Mouse (Mus musculus) heart, embryonic 10.5 days (tissue): ENCODE measurements at regions not wholly inside any gene's neighbourhood (a gene's known extent, or its start where the extent isn't known, plus 50 kb on each side); places are given as distances from the start of the nearest gene placed in this dataset.

Source experiments
- DNase-seq: peaks from one replicate; pipeline ENCODE4 v3.0.0-alpha.2; 2017; ENCODE audit warnings: low spot score
- H3K27ac ChIP-seq: fragments of 300-500 bp; sonication (generic); 2 replicates; pipeline ENCODE4 v1.5.1; 2016; ENCODE audit warnings: mild to moderate bottlenecking
- H3K27me3 ChIP-seq: fragments of 300-500 bp; sonication (generic); 2 replicates; pipeline ENCODE4 v1.6.1; 2016; ENCODE audit warnings: mild to moderate bottlenecking; ENCODE audit not compliant: poor library complexity, insufficient read depth, severe bottlenecking
- H3K36me3 ChIP-seq: fragments of 300-500 bp; sonication (generic); 2 replicates; pipeline ENCODE4 v1.6.1; 2016; ENCODE audit warnings: mild to moderate bottlenecking, moderate library complexity
- H3K4me1 ChIP-seq: fragments of 300-500 bp; sonication (generic); 2 replicates; pipeline ENCODE4 v1.6.1; 2016; ENCODE audit warnings: mild to moderate bottlenecking
- H3K4me3 ChIP-seq: fragments of 300-500 bp; sonication (generic); 2 replicates; pipeline ENCODE4 v1.5.1; 2016; ENCODE audit warnings: mild to moderate bottlenecking, moderate library complexity
- H3K9me3 ChIP-seq: fragments of 300-500 bp; sonication (generic); 2 replicates; pipeline ENCODE4 v1.6.1; 2016; ENCODE audit warnings: mild to moderate bottlenecking, moderate library complexity
- WGBS: fragments of 180-500 bp; shearing (Covaris S2); methylation state at CpG from one replicate; pipeline ENCODE4 v1.1.7; 2016; 5-methylcytosine and 5-hydroxymethylcytosine counted together

- Histone ChIP-seq H3K4me1 (no peaks in the 10 kb centered on the region; the same call in 1 of the 2 replicates), H3K27me3 (no peaks in the 10 kb centered on the region), H3K9me3 (no peaks in the 10 kb centered on the region), H3K4me3 (no peak overlapping the region), H3K27ac (no peak overlapping the region), H3K36me3 (no peaks in the 10 kb centered on the region)
- no peak for DNase-seq
- WGBS: 83% methylated on average over 5 of the region's 5 CpGs
Observed at GRCm38 (mm10) chr7:65802306-65802705, 59.2 kb upstream of the Pcsk6 start.

GRCm38 (mm10) chr7:65802806-65803205 lies 58.7 kb upstream of the Pcsk6 start:
- no peak overlapping the region for H3K27ac ChIP-seq

GRCm38 (mm10) chr7:65803422-65804303 lies 57.9 kb upstream of the Pcsk6 start:
- no peaks in the 10 kb centered on the region; the same call in 1 of the 2 replicates for H3K4me1 ChIP-seq
- H3K27ac ChIP-seq: no peak overlapping the region
- no peaks in the 10 kb centered on the region for H3K36me3 ChIP-seq
- DNase-seq: no peak
- no peaks in the 10 kb centered on the region for H3K27me3 ChIP-seq
- H3K4me3 ChIP-seq: no peak overlapping the region
- H3K9me3 ChIP-seq: no peaks in the 10 kb centered on the region
- WGBS: 58% methylated on average over 11 of the region's 11 CpGs

More at GRCm38 (mm10) chr7:65802806-65803205, 58.7 kb upstream of the Pcsk6 start:
- Histone ChIP-seq H3K36me3 (no peaks in the 10 kb centered on the region), H3K9me3 (no peaks in the 10 kb centered on the region), H3K4me1 (no peaks in the 10 kb centered on the region; the same call in 1 of the 2 replicates), H3K27me3 (no peaks in the 10 kb centered on the region), H3K4me3 (no peak overlapping the region)
- 85% methylated on average over 8 of the region's 8 CpGs for WGBS
- no peak for DNase-seq
